Mouse (Mus musculus) megakaryocyte progenitor cell, adult 5-6 weeks (primary cell): Measurements from ENCODE around the gene Tspan9. TPM values are rescaled to one million over a fixed set of nuclear protein-coding genes. Genes with fewer than 3 reads are reported as not detected.

ENCODE experiments used
- ATAC-seq: replicated peaks from 2 replicates; pipeline ENCODE4 v1.8.0; 2016; ENCODE audit warnings: mild to moderate bottlenecking, moderate TSS enrichment, inconsistent platforms; ENCODE audit not compliant: poor library complexity
- total RNA-seq, 2 experiments: library from RNA; stranded (forward) in 1 of 2; stranded (reverse) in 1 of 2; fragments of 157-497, 149-512 nt in 1 of 2; fragments of 200-1000 nt in 1 of 2; gene quantifications; 2 replicates each; pipeline versions ENCODE4 v1.2.3 to v1.2.4; 2015 to 2017

The Tspan9 gene
- total RNA-seq, 2 experiments from 2014 or later: 2.7 to 2.8 TPM

- ATAC-seq: peak; percentile 93
These were observed 197.7 kb downstream of the Tspan9 start for GRCm38 (mm10) chr6:127945725-127946124.

- ATAC-seq: no peak
These were observed 201.0 kb downstream of the Tspan9 start for GRCm38 (mm10) chr6:127942421-127942820.

- ATAC-seq: no peak
These were observed 208.3 kb downstream of the Tspan9 start for GRCm38 (mm10) chr6:127935105-127935504.

GRCm38 (mm10) chr6:127933841-127934240 is 209.6 kb downstream of the Tspan9 start:
- ATAC-seq: no peak

GRCm38 (mm10) chr6:127932697-127933096 is 210.7 kb downstream of the Tspan9 start:
- no peak for ATAC-seq

GRCm38 (mm10) chr6:127928682-127929081 is 214.7 kb downstream of the Tspan9 start:
- ATAC-seq: no peak

GRCm38 (mm10) chr6:127925915-127926314 is 217.5 kb downstream of the Tspan9 start:
- ATAC-seq: no peak

GRCm38 (mm10) chr6:127924750-127925149 is 218.6 kb downstream of the Tspan9 start:
- ATAC-seq: no peak

- no peak for ATAC-seq
These were observed 220.1 kb downstream of the Tspan9 start for GRCm38 (mm10) chr6:127923296-127923695.

GRCm38 (mm10) chr6:127921996-127922395 is 221.4 kb downstream of the Tspan9 start:
- no peak for ATAC-seq

- peak; percentile 83 for ATAC-seq
These were observed 222.7 kb downstream of the Tspan9 start for GRCm38 (mm10) chr6:127920652-127921051.

GRCm38 (mm10) chr6:127919491-127919890 is 223.9 kb downstream of the Tspan9 start:
- no peak for ATAC-seq

- ATAC-seq: no peak
These were observed 225.7 kb downstream of the Tspan9 start for GRCm38 (mm10) chr6:127917712-127918111.

- ATAC-seq: no peak
These were observed 226.4 kb downstream of the Tspan9 start for GRCm38 (mm10) chr6:127916993-127917392.

GRCm38 (mm10) chr6:127912938-127913337 is 230.5 kb downstream of the Tspan9 start:
- no peak for ATAC-seq

- no peak for ATAC-seq
These were observed 231.7 kb downstream of the Tspan9 start for GRCm38 (mm10) chr6:127911687-127912086.

Other genes starting within 250 kb of the Tspan9 start
- not detected in 2 replicates for gene Tead4, start 157.2 kb upstream of the Tspan9 start, total RNA-seq (2015)
- gene Tead4, start 157.2 kb upstream of the Tspan9 start, total RNA-seq (2017): not detected in 2 replicates
- 0.12 and 1.3 TPM in 2 replicates for gene Tulp3, start 212.3 kb upstream of the Tspan9 start, total RNA-seq (2015)
- gene Tulp3, start 212.3 kb upstream of the Tspan9 start, total RNA-seq (2017): 0.20 and 0.29 TPM in 2 replicates
- 53.5 and 71.5 TPM in 2 replicates for gene Rhno1, start 219.3 kb upstream of the Tspan9 start, total RNA-seq (2015)
- gene Rhno1, start 219.3 kb upstream of the Tspan9 start, total RNA-seq (2017): 47.8 and 54.8 TPM in 2 replicates
- gene Foxm1, start 219.4 kb upstream of the Tspan9 start, total RNA-seq (2015): 40.3 and 41.8 TPM in 2 replicates
- 12.3 and 15.5 TPM in 2 replicates for gene Foxm1, start 219.4 kb upstream of the Tspan9 start, total RNA-seq (2017)
- not detected in 2 replicates for gene Tex52, start 231.9 kb upstream of the Tspan9 start, total RNA-seq (2015)
- gene Tex52, start 231.9 kb upstream of the Tspan9 start, total RNA-seq (2017): 0.30 TPM in 1 of 2 replicates, not detected in the other
- not detected in 2 replicates for gene Gm44596, start 231.9 kb upstream of the Tspan9 start, total RNA-seq (2015)
- not detected in 2 replicates for gene Gm44596, start 231.9 kb upstream of the Tspan9 start, total RNA-seq (2017)